Mouse (Mus musculus): ENCODE results near the gene Gm20509. TPM values are rescaled to one million over a fixed set of nuclear protein-coding genes. Genes with fewer than 3 reads are reported as not detected.

Gene Gm20509
- polyA plus RNA-seq, 2 experiments = not detected

DNA sequence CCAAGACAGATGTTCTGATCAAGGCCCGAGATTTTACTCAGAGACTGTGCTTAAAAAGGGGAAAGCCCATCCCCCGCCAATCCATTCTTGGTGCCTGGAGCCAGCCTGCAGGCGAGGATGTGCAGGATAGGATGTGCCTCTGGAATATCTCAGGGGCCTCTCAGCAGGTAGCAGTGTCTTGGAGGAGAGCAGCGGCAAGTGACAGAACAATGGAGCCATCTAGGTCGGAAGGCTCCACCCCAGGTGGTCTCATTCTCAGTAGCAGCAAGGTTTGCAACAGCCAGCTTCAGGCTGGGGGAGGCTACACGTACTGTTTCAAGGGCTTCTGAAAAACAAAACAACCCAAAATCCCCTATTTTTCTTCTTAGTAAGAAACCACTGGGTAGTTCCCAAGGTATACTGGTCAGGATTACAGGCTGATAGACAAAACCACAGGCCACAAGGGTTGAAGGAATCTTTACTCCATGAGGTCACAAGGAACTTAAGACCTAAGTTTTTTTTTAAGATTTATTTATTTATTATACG is 22.4 kb upstream of the Gm20509 start:
- no peak for DNase-seq (ENCODE audit: low read depth in 3 of 3, low spot score in 3 of 3)
- no peak for ATAC-seq (ENCODE audit: insufficient read depth)
- TF ChIP-seq EP300 (IDR thresholded peaks at IDR 0.05; ENCODE audit: low read depth) = no peak
- no peak for TF ChIP-seq CTCF (IDR thresholded peaks at IDR 0.05; ENCODE audit: low read depth)
- Histone ChIP-seq H3K9ac (replicated peaks) (no peak overlapping the region), H3K4me1 (replicated peaks; ENCODE audit: control insufficient read depth in 2 of 2, insufficient read depth in 2 of 2, low read length in 1 of 2) (no peaks in the 10 kb centered on the region), H3K9me3 (ENCODE audit: control insufficient read depth, low read length) (no peaks in the 10 kb centered on the region), H3K27ac (no peak overlapping the region), H3K27me3 (ENCODE audit: control insufficient read depth, insufficient read depth, low read length) (no peaks in the 10 kb centered on the region), H3K4me3 (ENCODE audit: insufficient read depth in 1 of 2, low read depth in 2 of 2, low read length in 2 of 2) (no peak overlapping the region), H3K36me3 (replicated peaks; ENCODE audit: control insufficient read depth, insufficient read depth, low read depth) (no peaks in the 10 kb centered on the region), H3K4me2 (ENCODE audit: low read depth) (no peak overlapping the region)
- 56% methylated on average over 7 of the region's 7 CpGs for WGBS (ENCODE audit: insufficient replicate concordance)

DNA sequence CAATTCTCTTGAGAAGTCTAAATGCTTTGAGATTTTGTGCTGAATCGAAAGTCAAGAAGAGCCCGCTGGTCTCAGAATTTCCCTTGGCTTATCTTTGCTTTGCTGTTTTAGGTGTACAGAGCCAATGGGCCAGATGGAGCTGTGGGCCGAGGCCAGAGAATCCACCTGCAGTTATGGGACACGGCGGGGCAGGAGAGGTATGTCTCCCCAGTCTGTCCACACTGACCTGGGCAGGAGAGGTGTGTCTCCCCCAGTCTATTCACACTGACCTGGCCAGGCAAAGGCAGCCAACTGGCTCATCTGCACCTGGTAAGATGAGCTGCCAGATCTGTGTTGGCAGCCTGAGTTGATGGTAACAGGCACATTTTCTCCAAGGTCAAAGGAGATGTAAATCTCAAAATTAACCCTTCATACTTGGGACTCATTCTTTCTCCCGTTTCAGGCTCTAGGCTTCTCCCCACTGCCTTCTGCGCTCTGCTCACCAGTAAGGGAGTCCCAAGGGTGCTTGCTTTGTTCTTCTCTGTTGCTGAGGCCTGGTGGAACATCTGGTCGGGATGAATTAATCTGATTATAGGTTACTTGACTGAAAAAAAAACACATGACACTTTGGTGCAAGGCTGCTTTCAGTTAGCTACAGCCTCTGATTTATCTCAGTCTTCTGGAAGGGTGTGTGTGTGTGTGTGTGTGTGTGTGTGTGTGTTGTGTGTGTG is 19.8 kb upstream of the Gm20509 start:
- no peak overlapping the region for H3K4me3 ChIP-seq (ENCODE audit: insufficient read depth in 1 of 2, low read depth in 2 of 2, low read length in 2 of 2)
- H3K9ac ChIP-seq (replicated peaks) = no peak overlapping the region
- no peak overlapping the region for H3K27ac ChIP-seq
- WGBS (ENCODE audit: insufficient replicate concordance) = 75% methylated on average over 8 of the region's 8 CpGs
- no peaks in the 10 kb centered on the region for H3K27me3 ChIP-seq (ENCODE audit: control insufficient read depth, insufficient read depth, low read length)
- no peak for ATAC-seq (ENCODE audit: insufficient read depth)
- H3K4me2 ChIP-seq (ENCODE audit: low read depth) = no peak overlapping the region
- no peak for DNase-seq (ENCODE audit: low read depth in 3 of 3, low spot score in 3 of 3)
- H3K4me1 ChIP-seq (replicated peaks; ENCODE audit: control insufficient read depth in 2 of 2, insufficient read depth in 2 of 2, low read length in 1 of 2) = peaks cover 0 to 4% of the 10 kb centered on the region in 2 experiments; a peak in 1 of 4 replicates
- H3K36me3 ChIP-seq (replicated peaks; ENCODE audit: control insufficient read depth, insufficient read depth, low read depth) = no peaks in the 10 kb centered on the region
- H3K9me3 ChIP-seq (ENCODE audit: control insufficient read depth, low read length) = no peaks in the 10 kb centered on the region
- TF ChIP-seq EP300 (IDR thresholded peaks at IDR 0.05; ENCODE audit: low read depth) (no peak), CTCF (IDR thresholded peaks at IDR 0.05; ENCODE audit: low read depth) (no peak)

DNA sequence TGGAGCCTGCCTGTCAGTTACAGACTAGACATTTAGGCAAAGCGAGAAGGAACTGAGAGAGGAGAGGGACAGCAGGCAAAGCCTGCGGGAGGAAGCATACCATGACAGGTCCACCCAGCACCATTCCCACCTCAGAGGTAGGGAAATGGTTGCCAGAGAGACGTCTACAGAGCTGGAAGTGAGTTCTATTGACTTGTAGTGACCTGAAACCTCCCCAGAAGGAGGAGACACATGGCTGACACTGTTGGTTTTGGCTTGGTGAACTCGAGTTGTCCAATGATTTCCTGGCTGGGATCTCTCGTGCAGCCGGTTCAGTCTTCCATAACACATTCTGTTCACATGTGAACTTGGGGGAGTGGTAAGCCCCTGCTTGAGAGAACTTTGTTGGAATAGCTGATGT is 18.3 kb upstream of the Gm20509 start:
- ATAC-seq (ENCODE audit: insufficient read depth) = no peak
- Histone ChIP-seq H3K27ac (no peak overlapping the region), H3K9ac (replicated peaks) (no peak overlapping the region), H3K4me1 (replicated peaks; ENCODE audit: control insufficient read depth in 2 of 2, insufficient read depth in 2 of 2, low read length in 1 of 2) (peaks cover 0 to 4% of the 10 kb centered on the region in 2 experiments; a peak in 1 of 4 replicates), H3K4me2 (ENCODE audit: low read depth) (no peak overlapping the region), H3K4me3 (ENCODE audit: insufficient read depth in 1 of 2, low read depth in 2 of 2, low read length in 2 of 2) (no peak overlapping the region), H3K9me3 (ENCODE audit: control insufficient read depth, low read length) (no peaks in the 10 kb centered on the region), H3K36me3 (replicated peaks; ENCODE audit: control insufficient read depth, insufficient read depth, low read depth) (no peaks in the 10 kb centered on the region), H3K27me3 (ENCODE audit: control insufficient read depth, insufficient read depth, low read length) (no peaks in the 10 kb centered on the region)
- TF ChIP-seq EP300 (IDR thresholded peaks at IDR 0.05; ENCODE audit: low read depth) = no peak
- TF ChIP-seq CTCF (IDR thresholded peaks at IDR 0.05; ENCODE audit: low read depth) = no peak
- no peak for DNase-seq (ENCODE audit: low read depth in 3 of 3, low spot score in 3 of 3)
- WGBS (ENCODE audit: insufficient replicate concordance) = 41% methylated on average over 6 of the region's 6 CpGs

DNA sequence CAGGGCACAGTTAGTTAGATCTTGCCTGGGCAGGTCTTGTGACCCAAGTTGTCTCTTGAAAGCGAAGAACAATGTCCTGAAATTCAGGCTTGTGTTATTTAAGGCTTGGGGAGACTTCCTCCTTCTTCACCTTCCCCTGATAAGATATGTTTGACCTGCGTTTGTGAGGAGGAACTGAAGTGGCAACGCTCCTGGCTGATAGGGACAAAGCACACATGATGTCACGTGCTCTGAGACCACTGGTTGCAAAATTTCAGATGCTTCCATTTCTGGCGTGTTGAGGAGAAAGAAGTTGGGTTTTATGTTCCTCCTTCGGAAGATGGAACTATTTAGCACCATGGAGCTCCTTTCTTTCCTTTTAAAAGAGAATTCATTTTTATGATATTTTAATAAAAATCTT is 16.4 kb upstream of the Gm20509 start:
- ATAC-seq (ENCODE audit: insufficient read depth) (no peak), DNase-seq (ENCODE audit: low read depth in 3 of 3, low spot score in 3 of 3) (no peak)
- Histone ChIP-seq H3K36me3 (replicated peaks; ENCODE audit: control insufficient read depth, insufficient read depth, low read depth) (no peaks in the 10 kb centered on the region), H3K4me1 (replicated peaks; ENCODE audit: control insufficient read depth in 2 of 2, insufficient read depth in 2 of 2, low read length in 1 of 2) (peaks cover 0 to 4% of the 10 kb centered on the region in 2 experiments; a peak in 1 of 4 replicates), H3K27ac (no peak overlapping the region), H3K4me3 (ENCODE audit: insufficient read depth in 1 of 2, low read depth in 2 of 2, low read length in 2 of 2) (no peak overlapping the region), H3K4me2 (ENCODE audit: low read depth) (no peak overlapping the region), H3K9me3 (ENCODE audit: control insufficient read depth, low read length) (no peaks in the 10 kb centered on the region), H3K9ac (replicated peaks) (no peak overlapping the region), H3K27me3 (ENCODE audit: control insufficient read depth, insufficient read depth, low read length) (no peaks in the 10 kb centered on the region)
- TF ChIP-seq EP300 (IDR thresholded peaks at IDR 0.05; ENCODE audit: low read depth) (no peak), CTCF (IDR thresholded peaks at IDR 0.05; ENCODE audit: low read depth) (no peak)
- 13% methylated on average over 6 of the region's 6 CpGs for WGBS (ENCODE audit: insufficient replicate concordance)

DNA sequence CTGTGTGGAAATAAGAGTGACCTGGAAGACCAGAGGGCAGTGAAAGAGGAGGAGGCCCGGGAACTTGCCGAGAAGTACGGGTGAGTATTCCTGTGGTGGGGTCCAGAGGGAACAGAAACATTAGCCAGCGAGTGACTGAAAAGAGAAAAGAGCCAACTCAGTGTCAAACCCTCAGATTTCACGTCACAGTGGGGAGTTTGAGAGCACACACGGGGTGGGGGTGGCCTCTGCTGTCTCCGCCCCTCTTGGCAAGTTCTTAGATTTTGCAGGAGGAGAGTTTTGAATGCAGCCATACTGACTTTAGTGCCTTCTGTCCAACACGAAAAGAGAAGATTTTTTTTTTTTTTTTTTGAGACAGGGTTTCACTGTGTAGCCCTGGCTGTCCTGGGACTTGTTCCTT is 15.1 kb upstream of the Gm20509 start:
- no peak for ATAC-seq (ENCODE audit: insufficient read depth)

More for the DNA sequence above, 15.1 kb upstream of the Gm20509 start:
- Histone ChIP-seq H3K27me3 (ENCODE audit: control insufficient read depth, insufficient read depth, low read length) (no peaks in the 10 kb centered on the region), H3K4me1 (replicated peaks; ENCODE audit: control insufficient read depth in 2 of 2, insufficient read depth in 2 of 2, low read length in 1 of 2) (peaks cover 0 to 4% of the 10 kb centered on the region in 2 experiments; a peak in 1 of 4 replicates), H3K27ac (no peak overlapping the region), H3K36me3 (replicated peaks; ENCODE audit: control insufficient read depth, insufficient read depth, low read depth) (no peaks in the 10 kb centered on the region), H3K9me3 (ENCODE audit: control insufficient read depth, low read length) (no peaks in the 10 kb centered on the region), H3K9ac (replicated peaks) (no peak overlapping the region), H3K4me2 (ENCODE audit: low read depth) (no peak overlapping the region), H3K4me3 (ENCODE audit: insufficient read depth in 1 of 2, low read depth in 2 of 2, low read length in 2 of 2) (no peak overlapping the region)
- WGBS (ENCODE audit: insufficient replicate concordance) = 50% methylated on average over 8 of the region's 8 CpGs
- no peak for TF ChIP-seq CTCF (IDR thresholded peaks at IDR 0.05; ENCODE audit: low read depth)
- no peak for TF ChIP-seq EP300 (IDR thresholded peaks at IDR 0.05; ENCODE audit: low read depth)
- no peak for DNase-seq (ENCODE audit: low read depth in 3 of 3, low spot score in 3 of 3)
